Mouse (Mus musculus): ENCODE measurements around the gene Tor4a.

DNA sequence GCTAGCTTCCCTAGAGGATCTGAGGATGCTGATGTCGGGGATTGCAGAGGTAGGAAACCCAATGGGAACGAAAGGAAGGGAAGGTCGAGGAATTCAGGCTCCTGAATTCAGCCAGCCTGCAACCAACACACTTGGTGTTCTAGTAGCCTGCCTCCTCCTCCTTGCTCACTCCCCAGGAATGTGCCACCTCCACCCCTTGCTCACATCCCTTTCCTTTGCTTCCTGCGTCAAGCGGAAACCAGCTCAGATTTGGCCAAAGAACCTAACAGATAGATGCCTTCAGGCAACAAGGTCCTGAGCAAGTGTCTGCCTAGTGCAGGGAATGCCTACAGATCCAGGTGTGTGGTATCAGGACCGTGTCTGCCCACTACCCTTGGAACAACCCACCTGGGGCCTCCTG lies 20.1 kb downstream of the Tor4a start:
- peak; percentile 79 for TF ChIP-seq EP300 (IDR thresholded peaks at IDR 0.05)
- no peak for TF ChIP-seq CTCF (IDR thresholded peaks at IDR 0.05)
